Mouse (Mus musculus): ENCODE data around the gene Ssh2.

GRCm38 (mm10) chr11:77307205-77307604 lies 91.1 kb downstream of the Ssh2 start:
- TF ChIP-seq CTCF (conservative IDR thresholded peaks at IDR 0.05; ENCODE audit: low read length) (no peak), POU5F1 (IDR thresholded peaks at IDR 0.05; ENCODE audit: borderline replicate concordance, low read length) (no peak)
